Mouse (Mus musculus): ENCODE data around the gene Pknox1.
A peak's percentile ranks its signal among the peaks of the same experiment; 100 is the strongest.

- TF ChIP-seq EP300 (optimal IDR thresholded peaks at IDR 0.05) (no peak), CTCF (IDR thresholded peaks at IDR 0.05; ENCODE audit: low read depth) (0 out of 2 replicates have a peak, but pooled peaks have one; percentile 0)
Observed at GRCm38 (mm10) chr17:31646199-31647002, 81.9 kb downstream of the Pknox1 start.

All from stomach, postnatal 0 days (tissue).